Mouse (Mus musculus) hindbrain, embryonic 16.5 days (tissue): Measurements from ENCODE around the gene Trak1. TPM values are rescaled to one million over a fixed set of nuclear protein-coding genes. Genes with fewer than 3 reads are reported as not detected.

Source experiments
- ATAC-seq: fragments of 200-750 bp; cut with Nextera tagmentation; 2 replicates; pipeline ENCODE4 v1.8.0; 2017; ENCODE audit warnings: moderate TSS enrichment, moderate library complexity
- H3K27ac ChIP-seq: fragments of 300-500 bp; sonication (generic); 2 replicates; pipeline ENCODE4 v1.5.1; 2014; ENCODE audit warnings: low read depth, mild to moderate bottlenecking, control low read depth, low read length, moderate library complexity
- H3K27me3 ChIP-seq: fragments of 300-500 bp; sonication (generic); replicated peaks from 2 replicates; pipeline ENCODE4 v1.6.1; 2014; ENCODE audit warnings: low read length; ENCODE audit not compliant: control insufficient read depth, insufficient read depth
- H3K36me3 ChIP-seq: fragments of 300-500 bp; sonication (generic); 2 replicates; pipeline ENCODE4 v1.6.1; 2014; ENCODE audit warnings: mild to moderate bottlenecking, low read length, moderate library complexity, mixed read lengths; ENCODE audit not compliant: control insufficient read depth, insufficient read depth
- H3K4me1 ChIP-seq: fragments of 300-500 bp; sonication (generic); 2 replicates; pipeline ENCODE4 v1.6.1; 2014; ENCODE audit warnings: low read depth, low read length; ENCODE audit not compliant: control insufficient read depth, insufficient read depth
- H3K4me2 ChIP-seq: fragments of 300-500 bp; sonication (generic); 2 replicates; pipeline ENCODE4 v1.6.1; 2014; ENCODE audit warnings: mild to moderate bottlenecking, low read length, control low read depth, moderate library complexity
- H3K4me3 ChIP-seq: fragments of 300-500 bp; sonication (generic); 2 replicates; pipeline ENCODE4 v1.5.1; 2014; ENCODE audit warnings: mild to moderate bottlenecking, low read length, control low read depth, moderate library complexity
- H3K9ac ChIP-seq: fragments of 300-500 bp; sonication (generic); 2 replicates; pipeline ENCODE4 v1.6.1; 2014; ENCODE audit warnings: low read depth, mild to moderate bottlenecking, control low read depth, low read length, moderate library complexity
- H3K9me3 ChIP-seq: fragments of 300-500 bp; sonication (generic); 2 replicates; pipeline ENCODE4 v1.6.1; 2014; ENCODE audit warnings: mild to moderate bottlenecking, low read length, moderate library complexity; ENCODE audit not compliant: control insufficient read depth
- WGBS: fragments of 180-500 bp; shearing (Covaris S2); extraction: QIAGEN DNeasy Blood & Tissue Kit; methylation state at CpG from one replicate; pipeline ENCODE4 v1.1.7; 2014; 5-methylcytosine and 5-hydroxymethylcytosine counted together
- polyA plus RNA-seq: library from polyadenylated mRNA; unstranded; fragments of >200 nt; fragmentation: Nextera tagmentation; extraction: Ambion mirVana; gene quantifications from 2 replicates; pipeline ENCODE4 v1.2.1, GENCODE M21; 2015

Trak1 gene
- polyA plus RNA-seq, 1 experiment from 2014 or later = 57.8 TPM

- Histone ChIP-seq H3K9ac (no peak overlapping the region), H3K27ac (peak overlapping the region; percentile 83), H3K4me1 (peaks cover 24% of the 10 kb centered on the region), H3K4me3 (no peak overlapping the region), H3K36me3 (no peaks in the 10 kb centered on the region), H3K9me3 (no peaks in the 10 kb centered on the region), H3K27me3 (no peaks in the 10 kb centered on the region), H3K4me2 (peak overlapping the region; percentile 41)
- 48% methylated on average over 18 of the region's 18 CpGs for WGBS
- peak; percentile 80 for ATAC-seq
Measured at GRCm38 (mm10) chr9:121366135-121366863, 69.0 kb downstream of the Trak1 start.

GRCm38 (mm10) chr9:121366864-121367245 is 69.6 kb downstream of the Trak1 start:
- peak; percentile 76 for ATAC-seq
- Histone ChIP-seq H3K36me3 (no peaks in the 10 kb centered on the region), H3K4me3 (peak overlapping the region; percentile 17; the same call in 1 of the 2 replicates), H3K27ac (peak overlapping the region; percentile 83), H3K27me3 (no peaks in the 10 kb centered on the region), H3K4me2 (peak overlapping the region; percentile 41), H3K9ac (peak overlapping the region; percentile 33; the same call in 1 of the 2 replicates), H3K9me3 (no peaks in the 10 kb centered on the region), H3K4me1 (peaks cover 29% of the 10 kb centered on the region)
- WGBS = 46% methylated on average over 12 of the region's 12 CpGs

GRCm38 (mm10) chr9:121369573-121369972 is 72.3 kb downstream of the Trak1 start:
- no peak for ATAC-seq
- 68% methylated on average over 6 of the region's 6 CpGs for WGBS
- peak overlapping the region; percentile 81 for H3K27ac ChIP-seq
- no peaks in the 10 kb centered on the region for H3K9me3 ChIP-seq
- no peak overlapping the region for H3K4me3 ChIP-seq
- no peak overlapping the region for H3K4me2 ChIP-seq
- H3K9ac ChIP-seq = no peak overlapping the region
- peaks cover 47% of the 10 kb centered on the region for H3K4me1 ChIP-seq
- H3K36me3 ChIP-seq = no peaks in the 10 kb centered on the region
- no peaks in the 10 kb centered on the region for H3K27me3 ChIP-seq

GRCm38 (mm10) chr9:121371346-121371891 is 74.1 kb downstream of the Trak1 start:
- Histone ChIP-seq H3K9me3 (no peaks in the 10 kb centered on the region), H3K27me3 (no peaks in the 10 kb centered on the region), H3K9ac (peak overlapping the region; percentile 39), H3K27ac (peak overlapping the region; percentile 81), H3K36me3 (no peaks in the 10 kb centered on the region), H3K4me1 (peaks cover 39% of the 10 kb centered on the region), H3K4me3 (peak overlapping the region; percentile 32), H3K4me2 (peak overlapping the region; percentile 58)
- under 1% methylated on average over 18 of the region's 18 CpGs for WGBS
- ATAC-seq = peak; percentile 84

- Histone ChIP-seq H3K27ac (peak overlapping the region; percentile 81), H3K9me3 (no peaks in the 10 kb centered on the region), H3K36me3 (no peaks in the 10 kb centered on the region), H3K4me1 (peaks cover 39% of the 10 kb centered on the region), H3K27me3 (no peaks in the 10 kb centered on the region), H3K9ac (peak overlapping the region; percentile 39), H3K4me3 (peak overlapping the region; percentile 32), H3K4me2 (peak overlapping the region; percentile 58)
- WGBS = 3% methylated on average over 11 of the region's 13 CpGs
- ATAC-seq = peak; percentile 59
Measured at GRCm38 (mm10) chr9:121371946-121372646, 74.8 kb downstream of the Trak1 start.

GRCm38 (mm10) chr9:121373107-121373506 is 75.8 kb downstream of the Trak1 start:
- H3K4me1 ChIP-seq = peaks cover 32% of the 10 kb centered on the region
- 28% methylated on average over 13 of the region's 13 CpGs for WGBS
- no peak for ATAC-seq
- no peak overlapping the region for H3K4me3 ChIP-seq
- H3K27me3 ChIP-seq = no peaks in the 10 kb centered on the region
- H3K36me3 ChIP-seq = no peaks in the 10 kb centered on the region
- peak overlapping the region; percentile 57 for H3K27ac ChIP-seq
- H3K9ac ChIP-seq = 0 out of 2 replicates have a peak overlapping the region, but pooled peaks have one; percentile 1
- H3K4me2 ChIP-seq = no peak overlapping the region
- H3K9me3 ChIP-seq = no peaks in the 10 kb centered on the region

GRCm38 (mm10) chr9:121373512-121373911 is 76.2 kb downstream of the Trak1 start:
- Histone ChIP-seq H3K9ac (0 out of 2 replicates have a peak overlapping the region, but pooled peaks have one; percentile 1), H3K4me3 (no peak overlapping the region), H3K9me3 (no peaks in the 10 kb centered on the region), H3K27ac (peak overlapping the region; percentile 57), H3K36me3 (no peaks in the 10 kb centered on the region), H3K4me1 (peaks cover 30% of the 10 kb centered on the region), H3K27me3 (no peaks in the 10 kb centered on the region), H3K4me2 (no peak overlapping the region)
- WGBS = 59% methylated on average over 4 of the region's 4 CpGs
- no peak for ATAC-seq

GRCm38 (mm10) chr9:121374076-121374863 is 77.0 kb downstream of the Trak1 start:
- Histone ChIP-seq H3K27ac (no peak overlapping the region), H3K4me3 (no peak overlapping the region), H3K36me3 (no peaks in the 10 kb centered on the region), H3K9ac (0 out of 2 replicates have a peak overlapping the region, but pooled peaks have one; percentile 2), H3K4me2 (no peak overlapping the region), H3K4me1 (peaks cover 30% of the 10 kb centered on the region), H3K27me3 (no peaks in the 10 kb centered on the region), H3K9me3 (no peaks in the 10 kb centered on the region)
- 29% methylated on average over 9 of the region's 9 CpGs for WGBS
- ATAC-seq = peak; percentile 40; the same call in 1 of the 2 replicates
